Mouse (Mus musculus): ENCODE data around the gene Hist1h1d. TPM values are rescaled to one million over a fixed set of nuclear protein-coding genes. Genes with fewer than 3 reads are reported as not detected.

Hist1h1d gene
- total RNA-seq (2014; rRNA removed) (49.4 and 53.4 TPM in 2 replicates), polyA plus RNA-seq (2015; fragmentation: Nextera tagmentation; extraction: Ambion mirVana) (0.18 and 0.25 TPM in 2 replicates)

DNA sequence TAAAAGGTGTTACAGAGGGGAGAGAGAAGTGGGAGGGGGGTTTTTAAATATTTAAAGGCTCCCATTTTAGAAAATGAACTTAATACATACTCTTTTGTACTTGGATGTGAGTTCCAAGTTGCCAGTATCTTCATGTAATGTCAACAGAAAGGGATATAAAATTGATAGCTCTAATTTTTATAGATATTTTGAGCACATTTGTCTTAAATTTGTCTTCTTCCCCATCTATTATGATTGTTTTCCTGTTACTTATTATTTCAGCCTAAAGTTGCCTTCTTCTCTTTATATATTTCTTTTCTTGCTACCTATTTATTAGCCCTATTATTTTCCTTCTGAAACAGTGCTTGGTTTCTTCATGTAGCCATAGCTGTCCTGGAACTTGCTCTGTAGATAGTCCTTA, at the start of gene Hist1h1d:
TSS of gene Hist1h1d (plus strand) at position 301 of the 400 bp plus-strand sequence.
- DNase-seq (ENCODE audit: low spot score) (no peak), ATAC-seq (no peak)
- no peaks in the 10 kb centered on the region for H3K36me3 ChIP-seq (ENCODE audit: insufficient read depth, low read length)
- H3K27ac ChIP-seq = peak within 1 kb of the TSS; percentile 76; the same call in 1 of the 2 replicates
- no peak within 1 kb of the TSS for H3K4me2 ChIP-seq (ENCODE audit: low read depth, low read length)
- H3K27me3 ChIP-seq (ENCODE audit: insufficient read depth, low read length) = no peaks in the 10 kb centered on the region
- TF ChIP-seq CTCF (IDR thresholded peaks at IDR 0.05; ENCODE audit: low read depth) = no peak
- no peak within 1 kb of the TSS for H3K4me3 ChIP-seq (ENCODE audit: low read length)
- no peaks in the 10 kb centered on the region for H3K9me3 ChIP-seq (ENCODE audit: low read length)
- H3K9ac ChIP-seq (replicated peaks; ENCODE audit: low read length) = no peak within 1 kb of the TSS
- peaks cover 7% of the 10 kb centered on the region for H3K4me1 ChIP-seq (ENCODE audit: insufficient read depth, low read length)

GRCm38 (mm10) chr13:23503797-23504196, 49.3 kb upstream of the Hist1h1d start:
- Histone ChIP-seq H3K27me3 (ENCODE audit: insufficient read depth, low read length) (no peaks in the 10 kb centered on the region), H3K4me3 (ENCODE audit: low read length) (no peak overlapping the region), H3K4me2 (ENCODE audit: low read depth, low read length) (peak overlapping the region; percentile 22), H3K9me3 (ENCODE audit: low read length) (no peaks in the 10 kb centered on the region), H3K9ac (replicated peaks; ENCODE audit: low read length) (no peak overlapping the region), H3K4me1 (ENCODE audit: insufficient read depth, low read length) (peaks cover 2% of the 10 kb centered on the region; the same call in 1 of the 2 replicates), H3K27ac (no peak overlapping the region), H3K36me3 (ENCODE audit: insufficient read depth, low read length) (no peaks in the 10 kb centered on the region)
- TF ChIP-seq CTCF (IDR thresholded peaks at IDR 0.05; ENCODE audit: low read depth) = no peak
- peak; percentile 77 for DNase-seq (ENCODE audit: low spot score)
- peak; percentile 74; the same call in 1 of the 2 replicates for ATAC-seq
- 3% methylated on average over 9 of the region's 9 CpGs for WGBS

DNA sequence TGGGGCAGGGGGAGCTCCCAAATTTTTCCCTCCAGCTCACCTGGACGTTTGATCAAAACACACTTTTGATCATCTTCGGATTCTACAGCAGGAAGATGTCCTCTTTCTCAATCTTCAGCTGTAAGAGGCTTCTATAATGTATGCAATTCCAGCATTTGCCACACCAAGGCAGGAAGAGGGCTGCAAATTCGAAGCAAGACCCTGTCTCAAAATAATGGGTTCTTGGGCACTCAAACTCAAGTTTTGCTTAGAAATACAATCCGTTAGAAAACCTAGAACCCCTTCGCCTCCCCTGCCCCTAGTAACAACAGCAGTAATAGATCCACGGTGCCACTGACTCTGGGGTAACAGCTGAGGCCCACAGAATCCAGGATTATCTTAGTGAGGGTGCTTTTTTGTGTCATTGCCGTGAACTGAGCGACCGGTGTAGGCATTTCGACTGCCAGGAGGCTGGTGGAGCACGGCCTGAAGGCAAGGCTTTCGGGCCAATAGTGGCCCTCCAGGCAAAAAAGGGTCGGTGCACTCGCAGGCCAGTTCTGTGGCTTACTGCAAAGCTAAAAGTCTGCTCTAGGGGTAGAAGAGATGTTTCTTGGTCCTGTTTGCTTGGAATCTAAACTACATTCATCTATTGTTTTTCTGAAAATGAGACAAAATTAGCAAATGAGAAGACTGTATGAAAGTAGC, 47.3 kb upstream of the Hist1h1d start:
- Histone ChIP-seq H3K9me3 (ENCODE audit: low read length) (no peaks in the 10 kb centered on the region), H3K4me1 (ENCODE audit: insufficient read depth, low read length) (peaks cover 2% of the 10 kb centered on the region; the same call in 1 of the 2 replicates), H3K27ac (no peak overlapping the region), H3K36me3 (ENCODE audit: insufficient read depth, low read length) (no peaks in the 10 kb centered on the region), H3K27me3 (ENCODE audit: insufficient read depth, low read length) (no peaks in the 10 kb centered on the region), H3K9ac (replicated peaks; ENCODE audit: low read length) (no peak overlapping the region), H3K4me2 (ENCODE audit: low read depth, low read length) (peak overlapping the region; percentile 45), H3K4me3 (ENCODE audit: low read length) (0 out of 2 replicates have a peak overlapping the region, but pooled peaks have one; percentile 3)
- TF ChIP-seq CTCF (IDR thresholded peaks at IDR 0.05; ENCODE audit: low read depth) = no peak
- 11% methylated on average over 14 of the region's 14 CpGs for WGBS
- no peak for ATAC-seq
- no peak for DNase-seq (ENCODE audit: low spot score)

- H3K27ac ChIP-seq = no peak overlapping the region
- no peak for TF ChIP-seq CTCF (IDR thresholded peaks at IDR 0.05; ENCODE audit: low read depth)
- DNase-seq (ENCODE audit: low spot score) (peak; percentile 58), ATAC-seq (no peak)
- H3K9ac ChIP-seq (replicated peaks; ENCODE audit: low read length) = no peak overlapping the region
- 14% methylated on average over 13 of the region's 13 CpGs for WGBS
- peaks cover 2% of the 10 kb centered on the region; the same call in 1 of the 2 replicates for H3K4me1 ChIP-seq (ENCODE audit: insufficient read depth, low read length)
- no peaks in the 10 kb centered on the region for H3K27me3 ChIP-seq (ENCODE audit: insufficient read depth, low read length)
- H3K9me3 ChIP-seq (ENCODE audit: low read length) = no peaks in the 10 kb centered on the region
- no peaks in the 10 kb centered on the region for H3K36me3 ChIP-seq (ENCODE audit: insufficient read depth, low read length)
- 0 out of 2 replicates have a peak overlapping the region, but pooled peaks have one; percentile 3 for H3K4me3 ChIP-seq (ENCODE audit: low read length)
- H3K4me2 ChIP-seq (ENCODE audit: low read depth, low read length) = peak overlapping the region; percentile 45
Measured at GRCm38 (mm10) chr13:23506351-23506750, 46.7 kb upstream of the Hist1h1d start.

GRCm38 (mm10) chr13:23506819-23507515, 46.1 kb upstream of the Hist1h1d start:
- no peak for ATAC-seq
- H3K36me3 ChIP-seq (ENCODE audit: insufficient read depth, low read length) = no peaks in the 10 kb centered on the region
- H3K4me2 ChIP-seq (ENCODE audit: low read depth, low read length) = peak overlapping the region; percentile 10; the same call in 1 of the 2 replicates

DNA sequence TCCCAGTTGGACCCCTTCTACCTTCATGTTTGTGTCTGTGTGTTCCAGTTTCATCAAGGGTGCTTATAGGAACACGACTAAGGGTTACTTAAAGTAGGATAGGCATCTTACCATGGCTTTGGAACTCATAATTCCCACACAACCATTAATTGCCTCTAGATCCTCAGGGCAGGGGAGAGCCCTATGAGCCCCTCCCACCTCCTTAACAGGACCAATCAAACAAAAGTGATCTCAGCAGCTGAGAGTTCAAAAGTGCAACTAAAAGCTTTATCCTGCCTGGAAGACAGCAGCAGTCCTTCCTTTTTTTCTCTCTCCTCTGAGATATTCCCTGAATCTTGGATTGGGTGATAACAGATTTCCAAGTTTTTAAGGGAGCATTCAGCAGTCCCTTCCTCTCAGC, 42.9 kb upstream of the Hist1h1d start:
- Histone ChIP-seq H3K36me3 (ENCODE audit: insufficient read depth, low read length) (no peaks in the 10 kb centered on the region), H3K27ac (no peak overlapping the region), H3K27me3 (ENCODE audit: insufficient read depth, low read length) (no peaks in the 10 kb centered on the region), H3K4me1 (ENCODE audit: insufficient read depth, low read length) (peaks cover 2% of the 10 kb centered on the region; the same call in 1 of the 2 replicates), H3K4me3 (ENCODE audit: low read length) (no peak overlapping the region), H3K9me3 (ENCODE audit: low read length) (no peaks in the 10 kb centered on the region), H3K9ac (replicated peaks; ENCODE audit: low read length) (no peak overlapping the region), H3K4me2 (ENCODE audit: low read depth, low read length) (no peak overlapping the region)
- DNase-seq (ENCODE audit: low spot score) (no peak), ATAC-seq (no peak)
- TF ChIP-seq CTCF (IDR thresholded peaks at IDR 0.05; ENCODE audit: low read depth) = no peak
- WGBS = 40% methylated on average over 1 of the region's 1 CpGs

More at GRCm38 (mm10) chr13:23506819-23507515, 46.1 kb upstream of the Hist1h1d start:
- no peak for DNase-seq (ENCODE audit: low spot score)
- H3K4me3 ChIP-seq (ENCODE audit: low read length) = no peak overlapping the region
- no peak for TF ChIP-seq CTCF (IDR thresholded peaks at IDR 0.05; ENCODE audit: low read depth)
- H3K9ac ChIP-seq (replicated peaks; ENCODE audit: low read length) = no peak overlapping the region
- H3K27ac ChIP-seq = no peak overlapping the region
- 28% methylated on average over 14 of the region's 14 CpGs for WGBS
- no peaks in the 10 kb centered on the region for H3K27me3 ChIP-seq (ENCODE audit: insufficient read depth, low read length)
- H3K4me1 ChIP-seq (ENCODE audit: insufficient read depth, low read length) = peaks cover 2% of the 10 kb centered on the region; the same call in 1 of the 2 replicates
- no peaks in the 10 kb centered on the region for H3K9me3 ChIP-seq (ENCODE audit: low read length)
